Mouse (Mus musculus) neural tube, embryonic 10.5 days (tissue): ENCODE measurements at regions not wholly inside any gene's neighbourhood (a gene's known extent, or its start where the extent isn't known, plus 50 kb on each side); places are given as distances from the start of the nearest gene placed in this dataset.

Experiments used
- DNase-seq: peaks from one replicate; pipeline ENCODE4 v3.0.0-alpha.2; 2017; ENCODE audit warnings: low spot score; ENCODE audit errors: extremely low spot score

GRCm38 (mm10) chr8:10870423-10871055, 137.7 kb downstream of the Irs2 start:
- no peak for DNase-seq

GRCm38 (mm10) chr8:10869866-10870265, 138.4 kb downstream of the Irs2 start:
- DNase-seq = no peak

- peak; percentile 29 for DNase-seq
These were observed 141.4 kb downstream of the Irs2 start for GRCm38 (mm10) chr8:10866696-10867395.

- DNase-seq = no peak
These were observed 142.2 kb downstream of the Irs2 start for GRCm38 (mm10) chr8:10865941-10866513.

- DNase-seq = no peak
These were observed 142.8 kb downstream of the Irs2 start for GRCm38 (mm10) chr8:10865415-10865821.

- no peak for DNase-seq
These were observed 145.8 kb downstream of the Irs2 start for GRCm38 (mm10) chr8:10862442-10862841.

- no peak for DNase-seq
These were observed 147.4 kb downstream of the Irs2 start for GRCm38 (mm10) chr8:10860810-10861209.

GRCm38 (mm10) chr8:10857874-10858273, 150.4 kb downstream of the Irs2 start:
- no peak for DNase-seq

GRCm38 (mm10) chr8:10856996-10857720, 151.1 kb downstream of the Irs2 start:
- DNase-seq = no peak

- no peak for DNase-seq
These were observed 152.6 kb downstream of the Irs2 start for GRCm38 (mm10) chr8:10855696-10856095.

- no peak for DNase-seq
These were observed 153.1 kb downstream of the Irs2 start for GRCm38 (mm10) chr8:10855131-10855530.

GRCm38 (mm10) chr8:10854600-10854999, 153.7 kb downstream of the Irs2 start:
- no peak for DNase-seq

- DNase-seq = no peak
These were observed 154.4 kb downstream of the Irs2 start for GRCm38 (mm10) chr8:10853901-10854300.

- no peak for DNase-seq
These were observed 158.3 kb downstream of the Irs2 start for GRCm38 (mm10) chr8:10849916-10850315.

- DNase-seq = no peak
These were observed 162.7 kb downstream of the Irs2 start for GRCm38 (mm10) chr8:10845607-10846006.

- DNase-seq = no peak
These were observed 167.3 kb downstream of the Irs2 start for GRCm38 (mm10) chr8:10840853-10841531.

- no peak for DNase-seq
These were observed 168.2 kb downstream of the Irs2 start for GRCm38 (mm10) chr8:10840044-10840443.

GRCm38 (mm10) chr8:10835054-10835453, 173.2 kb downstream of the Irs2 start:
- no peak for DNase-seq

- no peak for DNase-seq
These were observed 176.4 kb downstream of the Irs2 start for GRCm38 (mm10) chr8:10831864-10832263.

- DNase-seq = no peak
These were observed 177.0 kb downstream of the Irs2 start for GRCm38 (mm10) chr8:10831277-10831676.

GRCm38 (mm10) chr8:10830835-10831234, 177.4 kb downstream of the Irs2 start:
- DNase-seq = no peak
